Mouse (Mus musculus): ENCODE results near the gene Ikzf3. TPM values are rescaled to one million over a fixed set of nuclear protein-coding genes. Genes with fewer than 3 reads are reported as not detected.

Ikzf3 gene
- polyA plus RNA-seq (2015; fragmentation: Nextera tagmentation; extraction: Ambion mirVana) = 0.49 and 1.2 TPM in 2 replicates

DNA sequence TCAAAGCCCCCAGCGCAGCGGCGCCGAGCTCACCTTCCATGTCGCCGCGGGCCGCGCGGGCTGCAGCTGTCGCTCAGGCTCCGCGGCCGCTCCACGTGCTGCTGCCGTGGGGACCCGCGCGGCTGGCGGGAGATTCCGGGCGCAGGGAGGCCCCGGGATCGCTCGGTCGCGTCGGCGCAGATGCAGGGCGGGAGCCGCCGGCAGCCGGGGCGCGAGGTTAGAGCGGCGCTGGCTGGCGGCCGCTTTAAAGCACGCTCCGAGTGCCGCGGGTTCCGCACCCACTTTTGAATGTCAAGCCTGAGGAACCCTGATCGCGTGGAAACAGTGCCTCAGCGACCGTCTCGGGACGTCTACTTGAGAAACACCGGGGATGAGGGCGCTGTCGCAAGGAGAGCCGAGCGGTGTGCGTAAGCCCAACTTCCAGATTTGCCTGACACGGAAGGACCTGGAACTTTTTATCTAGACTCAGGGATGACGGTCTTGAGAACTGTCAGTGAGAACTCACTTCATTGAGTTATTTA lies at the start of gene Ikzf3:
Gene Ikzf3 (minus strand): TSS at position 321 of the 521 bp plus-strand sequence.
- Histone ChIP-seq H3K4me3 (peak within 1 kb of the TSS; percentile 45), H3K27ac (no peak within 1 kb of the TSS), H3K27me3 (peaks cover 89% of the 10 kb centered on the region), H3K9me3 (no peaks in the 10 kb centered on the region), H3K9ac (peak within 1 kb of the TSS; percentile 24; the same call in 1 of the 2 replicates), H3K36me3 (no peaks in the 10 kb centered on the region), H3K4me1 (peaks cover 13% of the 10 kb centered on the region), H3K4me2 (peak within 1 kb of the TSS; percentile 88)
- no peak for ATAC-seq (ENCODE audit: borderline replicate concordance, extremely low read depth, low FRiP score, low TSS enrichment)
- WGBS = under 1% methylated on average over 58 of the region's 58 CpGs

DNA sequence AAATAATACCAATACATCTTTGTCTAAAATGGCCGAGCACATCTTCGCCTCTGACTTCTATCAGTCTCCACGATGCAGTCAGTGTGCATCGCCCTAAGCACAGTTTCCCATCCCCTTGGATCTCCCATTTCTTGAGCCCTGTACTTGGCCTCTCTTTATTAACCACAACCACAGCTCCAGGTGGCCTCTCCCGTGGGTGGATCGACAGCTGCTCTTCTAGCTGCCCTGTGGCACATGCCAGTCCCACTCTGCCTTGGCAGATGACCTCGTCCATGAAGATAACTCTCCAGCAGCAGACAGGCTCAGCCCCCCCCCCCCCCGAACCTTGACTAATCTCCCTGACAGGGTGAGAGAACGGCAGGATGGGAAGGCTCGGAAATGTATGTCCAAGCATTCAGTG lies 49.6 kb upstream of the Ikzf3 start:
- Histone ChIP-seq H3K4me2 (no peak overlapping the region), H3K9me3 (no peaks in the 10 kb centered on the region), H3K27ac (no peak overlapping the region), H3K9ac (no peak overlapping the region), H3K4me1 (0 out of 2 replicates have a peak, but pooled peaks cover 7% of the 10 kb centered on the region), H3K4me3 (no peak overlapping the region), H3K27me3 (peaks cover 35% of the 10 kb centered on the region), H3K36me3 (no peaks in the 10 kb centered on the region)
- 66% methylated on average over 10 of the region's 10 CpGs for WGBS
- ATAC-seq (ENCODE audit: borderline replicate concordance, extremely low read depth, low FRiP score, low TSS enrichment) = no peak

- Histone ChIP-seq H3K27me3 (peaks cover 33% of the 10 kb centered on the region), H3K4me1 (0 out of 2 replicates have a peak, but pooled peaks cover 7% of the 10 kb centered on the region), H3K4me3 (no peak overlapping the region), H3K27ac (no peak overlapping the region), H3K9ac (no peak overlapping the region), H3K9me3 (no peaks in the 10 kb centered on the region), H3K36me3 (no peaks in the 10 kb centered on the region), H3K4me2 (no peak overlapping the region)
- 68% methylated on average over 6 of the region's 6 CpGs for WGBS
- no peak for ATAC-seq (ENCODE audit: borderline replicate concordance, extremely low read depth, low FRiP score, low TSS enrichment)
These were observed 49.2 kb upstream of the Ikzf3 start for GRCm38 (mm10) chr11:98595021-98595420.

- Histone ChIP-seq H3K4me2 (no peak overlapping the region), H3K27ac (no peak overlapping the region), H3K9ac (no peak overlapping the region), H3K36me3 (no peaks in the 10 kb centered on the region), H3K27me3 (peaks cover 14% of the 10 kb centered on the region; the same call in 1 of the 2 replicates), H3K4me1 (peaks cover 26% of the 10 kb centered on the region), H3K9me3 (no peaks in the 10 kb centered on the region), H3K4me3 (no peak overlapping the region)
- WGBS = 60% methylated on average over 19 of the region's 19 CpGs
- ATAC-seq (ENCODE audit: borderline replicate concordance, extremely low read depth, low FRiP score, low TSS enrichment) = no peak
These were observed 45.0 kb upstream of the Ikzf3 start for GRCm38 (mm10) chr11:98590548-98591445.

GRCm38 (mm10) chr11:98589306-98589705 lies 43.5 kb upstream of the Ikzf3 start:
- peaks cover 39% of the 10 kb centered on the region for H3K4me1 ChIP-seq
- peaks cover 14% of the 10 kb centered on the region; the same call in 1 of the 2 replicates for H3K27me3 ChIP-seq
- H3K36me3 ChIP-seq = no peaks in the 10 kb centered on the region
- H3K27ac ChIP-seq = peak overlapping the region; percentile 27; the same call in 1 of the 2 replicates
- H3K9ac ChIP-seq = no peak overlapping the region
- H3K9me3 ChIP-seq = no peaks in the 10 kb centered on the region
- no peak for ATAC-seq (ENCODE audit: borderline replicate concordance, extremely low read depth, low FRiP score, low TSS enrichment)
- no peak overlapping the region for H3K4me3 ChIP-seq
- 71% methylated on average over 8 of the region's 8 CpGs for WGBS
- no peak overlapping the region for H3K4me2 ChIP-seq

- no peak for ATAC-seq (ENCODE audit: borderline replicate concordance, extremely low read depth, low FRiP score, low TSS enrichment)
- 54% methylated on average over 6 of the region's 6 CpGs for WGBS
These were observed 43.0 kb upstream of the Ikzf3 start for GRCm38 (mm10) chr11:98588833-98589281.

DNA sequence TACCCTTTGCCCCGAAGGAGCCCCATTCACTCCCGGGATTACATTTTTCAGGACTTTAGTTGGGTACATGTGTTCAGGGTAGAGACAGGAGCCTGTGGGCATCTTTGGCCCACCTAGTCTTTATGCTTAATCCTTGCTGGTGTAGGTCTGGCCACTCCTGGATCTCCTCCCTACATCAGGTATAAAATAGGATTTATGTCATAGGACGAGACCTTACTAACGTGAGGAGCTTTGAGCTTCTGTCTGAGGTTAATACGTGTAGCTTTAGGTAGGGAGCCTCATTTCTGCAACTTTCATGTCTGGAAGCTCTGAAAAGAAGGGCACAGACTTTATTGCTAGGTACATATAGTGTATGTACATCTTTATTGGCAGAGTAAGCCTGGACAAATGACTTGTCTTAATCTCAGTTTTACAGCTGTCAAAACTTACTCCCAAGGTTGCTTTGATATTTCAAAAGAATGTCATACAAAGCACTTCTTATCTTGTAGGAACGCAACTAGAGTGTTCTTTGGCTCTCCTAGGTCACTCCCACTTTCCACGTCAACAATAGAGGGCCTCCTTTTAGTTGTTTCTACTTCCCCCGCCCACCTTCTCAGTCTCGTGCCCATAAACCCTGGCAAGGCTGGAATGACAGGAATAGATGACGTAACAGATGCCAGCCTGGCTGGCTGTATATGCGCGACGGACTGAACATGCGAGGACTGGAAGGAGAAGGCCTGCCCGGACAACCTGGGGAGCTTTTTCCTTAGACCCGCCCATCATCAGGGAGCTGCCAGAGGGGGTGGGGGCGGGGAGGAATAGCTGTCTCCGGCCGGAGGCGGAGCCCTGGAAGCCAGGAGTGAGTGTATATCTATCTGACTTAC lies 42.1 kb upstream of the Ikzf3 start:
- peak overlapping the region; percentile 27; the same call in 1 of the 2 replicates for H3K9ac ChIP-seq
- peaks cover 39% of the 10 kb centered on the region for H3K4me1 ChIP-seq
- WGBS = 3% methylated on average over 20 of the region's 20 CpGs
- H3K27me3 ChIP-seq = peaks cover 11% of the 10 kb centered on the region; the same call in 1 of the 2 replicates
- H3K4me2 ChIP-seq = peak overlapping the region; percentile 83
- peaks cover 6% of the 10 kb centered on the region; the same call in 1 of the 2 replicates for H3K36me3 ChIP-seq
- peak; percentile 72 for ATAC-seq (ENCODE audit: borderline replicate concordance, extremely low read depth, low FRiP score, low TSS enrichment)
- H3K27ac ChIP-seq = peak overlapping the region; percentile 90
- H3K9me3 ChIP-seq = no peaks in the 10 kb centered on the region
- H3K4me3 ChIP-seq = peak overlapping the region; percentile 76

More at GRCm38 (mm10) chr11:98588833-98589281, 43.0 kb upstream of the Ikzf3 start:
- Histone ChIP-seq H3K27me3 (peaks cover 14% of the 10 kb centered on the region; the same call in 1 of the 2 replicates), H3K9me3 (no peaks in the 10 kb centered on the region), H3K36me3 (no peaks in the 10 kb centered on the region), H3K4me3 (0 out of 2 replicates have a peak overlapping the region, but pooled peaks have one; percentile 76), H3K4me2 (peak overlapping the region; percentile 83), H3K27ac (peak overlapping the region; percentile 90), H3K4me1 (peaks cover 39% of the 10 kb centered on the region), H3K9ac (no peak overlapping the region)

DNA sequence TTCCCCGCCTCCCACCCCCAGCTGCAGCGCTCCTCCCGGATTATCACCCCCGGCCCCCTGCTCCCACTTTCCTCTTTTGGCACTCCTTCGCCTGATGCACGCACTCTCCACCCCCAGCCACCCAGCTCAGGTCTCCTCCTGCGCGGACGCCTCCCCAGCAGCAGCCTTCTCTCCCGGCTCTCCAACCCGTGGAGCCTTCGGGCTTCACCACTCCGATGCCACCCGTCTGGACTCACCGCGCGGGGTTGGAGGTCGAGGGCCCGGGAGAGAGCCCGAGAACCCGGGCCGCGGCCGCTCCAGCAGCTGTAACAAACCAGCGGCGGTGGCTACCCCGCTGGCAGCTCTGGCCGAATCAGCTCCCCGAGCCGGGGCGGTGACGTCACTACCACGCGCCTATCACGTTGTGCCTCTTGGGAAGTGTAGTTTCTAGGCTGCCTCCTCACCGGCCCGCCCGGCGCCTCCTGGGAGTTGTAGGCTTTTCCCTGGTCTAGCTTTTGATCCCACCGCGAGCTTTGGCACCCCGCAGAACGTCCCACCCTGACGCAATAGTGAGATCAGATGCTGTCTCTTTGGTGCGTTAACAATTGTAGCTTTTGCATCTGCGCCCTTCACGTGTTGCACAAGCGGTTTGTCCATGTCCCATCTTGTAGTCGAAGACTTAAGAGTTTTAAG lies 41.2 kb upstream of the Ikzf3 start, which contains the start of gene Ormdl3:
Gene Ormdl3 (minus strand): TSS at position 477 of the 672 bp plus-strand sequence.
- H3K4me3 ChIP-seq = peak within 1 kb of the TSS; percentile 76
- H3K9ac ChIP-seq = peak within 1 kb of the TSS; percentile 81
- H3K4me1 ChIP-seq = peaks cover 39% of the 10 kb centered on the region
- H3K36me3 ChIP-seq = peaks cover 15% of the 10 kb centered on the region; the same call in 1 of the 2 replicates
- peak within 1 kb of the TSS; percentile 83 for H3K4me2 ChIP-seq
- 0 out of 2 replicates have a peak, but pooled peaks cover 5% of the 10 kb centered on the region for H3K27me3 ChIP-seq
- H3K9me3 ChIP-seq = no peaks in the 10 kb centered on the region
- ATAC-seq (ENCODE audit: borderline replicate concordance, extremely low read depth, low FRiP score, low TSS enrichment) = peak; percentile 93
- WGBS = under 1% methylated on average over 49 of the region's 49 CpGs
- peak within 1 kb of the TSS; percentile 90 for H3K27ac ChIP-seq

DNA sequence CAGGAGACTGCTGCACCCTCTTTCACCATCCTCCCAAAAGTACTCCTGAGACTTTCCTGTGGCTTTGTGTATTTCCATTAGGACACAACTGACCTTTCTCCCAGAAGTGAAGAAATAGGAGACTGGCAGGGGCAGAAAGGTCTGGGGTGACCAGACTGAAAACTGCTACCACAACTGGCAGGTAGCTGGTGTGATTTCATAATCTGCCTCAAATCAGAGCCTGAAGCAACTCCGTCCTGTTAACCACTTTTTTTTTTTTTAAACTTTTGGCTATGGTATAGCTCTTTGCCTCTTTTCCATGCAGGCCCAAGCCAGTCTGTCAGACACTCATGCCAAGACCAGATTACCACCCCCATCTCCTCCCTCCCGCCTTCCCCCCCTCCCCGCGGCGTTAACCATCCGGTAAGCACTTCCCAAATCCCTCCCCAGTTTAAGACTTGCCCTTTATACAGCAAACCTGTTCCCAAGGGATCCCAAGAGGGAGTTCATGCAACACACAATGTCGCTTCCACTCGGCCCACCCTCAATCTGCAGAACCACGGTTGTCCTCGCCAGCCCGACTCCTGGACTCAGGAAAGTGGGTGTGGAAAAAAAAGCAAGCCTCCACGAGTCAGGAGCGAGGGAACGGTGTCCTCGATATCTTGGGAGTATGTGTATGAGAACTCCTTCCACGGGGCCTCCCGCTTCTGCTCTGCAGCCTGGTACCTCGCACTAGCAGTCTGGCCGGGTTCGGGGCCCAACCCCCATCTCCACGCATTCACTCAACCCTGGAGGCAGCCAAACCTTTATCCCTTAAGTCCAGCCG lies 40.5 kb upstream of the Ikzf3 start:
- Histone ChIP-seq H3K4me3 (peak overlapping the region; percentile 76), H3K4me2 (peak overlapping the region; percentile 83), H3K9me3 (no peaks in the 10 kb centered on the region), H3K36me3 (peaks cover 17% of the 10 kb centered on the region; the same call in 1 of the 2 replicates), H3K4me1 (peaks cover 39% of the 10 kb centered on the region), H3K9ac (peak overlapping the region; percentile 81), H3K27ac (peak overlapping the region; percentile 81), H3K27me3 (0 out of 2 replicates have a peak, but pooled peaks cover 3% of the 10 kb centered on the region)
- ATAC-seq (ENCODE audit: borderline replicate concordance, extremely low read depth, low FRiP score, low TSS enrichment) = peak; percentile 19
- under 1% methylated on average over 22 of the region's 22 CpGs for WGBS

DNA sequence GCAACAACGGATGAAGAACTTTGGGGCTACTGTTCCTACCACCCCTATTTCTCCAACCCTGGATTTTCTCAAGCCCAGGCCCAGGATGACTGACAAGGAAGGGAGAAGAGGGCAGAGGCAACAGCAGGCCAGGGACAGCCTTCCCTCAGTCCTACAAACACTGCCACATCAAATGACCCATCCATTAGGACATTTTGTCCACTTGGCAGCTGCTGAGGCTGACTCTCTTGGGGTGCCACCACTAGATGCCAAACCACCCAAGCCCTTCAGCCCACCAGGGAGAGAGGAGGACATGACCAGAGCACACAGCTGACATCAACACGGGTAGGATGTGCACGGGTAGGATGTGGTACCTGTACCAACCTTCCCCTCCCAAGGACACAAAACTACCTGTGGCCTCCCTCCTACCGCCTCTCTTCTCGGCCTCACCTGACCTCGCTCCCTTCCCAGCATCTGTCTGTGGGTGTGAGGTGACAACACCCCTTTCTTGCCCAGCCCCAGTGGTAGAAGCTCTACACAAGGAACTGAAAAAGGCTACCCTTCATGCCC lies 38.9 kb upstream of the Ikzf3 start:
- Histone ChIP-seq H3K36me3 (peaks cover 17% of the 10 kb centered on the region; the same call in 1 of the 2 replicates), H3K4me1 (peaks cover 39% of the 10 kb centered on the region), H3K27me3 (no peaks in the 10 kb centered on the region), H3K4me2 (no peak overlapping the region), H3K4me3 (no peak overlapping the region), H3K27ac (no peak overlapping the region), H3K9ac (no peak overlapping the region), H3K9me3 (no peaks in the 10 kb centered on the region)
- 88% methylated on average over 6 of the region's 6 CpGs for WGBS
- no peak for ATAC-seq (ENCODE audit: borderline replicate concordance, extremely low read depth, low FRiP score, low TSS enrichment)
